Mouse (Mus musculus) liver, adult 2 months (tissue): ENCODE measurements at regions not wholly inside any gene's neighbourhood (a gene's known extent, or its start where the extent isn't known, plus 50 kb on each side); places are given as distances from the start of the nearest gene placed in this dataset.

Experiments
- DNase-seq: peaks from one replicate; pipeline ENCODE4 v3.0.0-alpha.2; 2011; ENCODE audit warnings: low read depth, low spot score; ENCODE audit errors: extremely low read depth
- H3K27ac ChIP-seq: fragments of 200-500 bp; replicated peaks from 2 replicates; pipeline ENCODE4 v1.5.1; 2012; ENCODE audit warnings: low read depth, mild to moderate bottlenecking, control low read depth, inconsistent platforms, low read length; ENCODE audit not compliant: insufficient read depth
- H3K27me3 ChIP-seq: fragments of 200-500 bp; 2 replicates; pipeline ENCODE4 v1.6.1; 2012; ENCODE audit warnings: mild to moderate bottlenecking, moderate library complexity, low read length, inconsistent platforms; ENCODE audit not compliant: control insufficient read depth, insufficient read depth
- H3K36me3 ChIP-seq: fragments of 200-500 bp; 2 replicates; pipeline ENCODE4 v1.6.1; 2012; ENCODE audit warnings: low read length, inconsistent platforms; ENCODE audit not compliant: control insufficient read depth, insufficient read depth
- H3K4me1 ChIP-seq: fragments of 200-500 bp; 2 replicates; pipeline ENCODE4 v1.6.1; 2011; ENCODE audit warnings: low read length; ENCODE audit not compliant: control insufficient read depth, insufficient read depth
- H3K4me3 ChIP-seq: fragments of 200-500 bp; 2 replicates; pipeline ENCODE4 v1.5.1; 2011; ENCODE audit warnings: low read depth, mild to moderate bottlenecking, control low read depth, low read length, moderate library complexity; ENCODE audit not compliant: insufficient read depth
- H3K79me2 ChIP-seq: fragments of 200-500 bp; 2 replicates; pipeline ENCODE4 v1.6.1; 2012; ENCODE audit warnings: inconsistent platforms, mild to moderate bottlenecking, low read length, moderate library complexity; ENCODE audit not compliant: control insufficient read depth, insufficient read depth
- H3K9ac ChIP-seq: fragments of 200-500 bp; 2 replicates; pipeline ENCODE4 v1.6.1; 2012; ENCODE audit warnings: low read depth, mild to moderate bottlenecking, control low read depth, inconsistent platforms, low read length
- CTCF ChIP-seq: fragments of 200-500 bp; IDR thresholded peaks from 2 replicates; pipeline ENCODE4 v1.5.1; 2011; ENCODE audit warnings: low read depth, low read length, control low read depth
- POLR2A ChIP-seq: fragments of 200-500 bp; IDR thresholded peaks from 2 replicates; pipeline ENCODE4 v1.6.1; 2011; ENCODE audit warnings: low read length, control low read depth; ENCODE audit not compliant: insufficient read depth; ENCODE audit errors: extremely low read depth
- WGBS: fragments of 180-500 bp; shearing (Covaris S2); methylation state at CpG from one replicate; pipeline ENCODE4 v1.1.7; 2018; 5-methylcytosine and 5-hydroxymethylcytosine counted together

DNA sequence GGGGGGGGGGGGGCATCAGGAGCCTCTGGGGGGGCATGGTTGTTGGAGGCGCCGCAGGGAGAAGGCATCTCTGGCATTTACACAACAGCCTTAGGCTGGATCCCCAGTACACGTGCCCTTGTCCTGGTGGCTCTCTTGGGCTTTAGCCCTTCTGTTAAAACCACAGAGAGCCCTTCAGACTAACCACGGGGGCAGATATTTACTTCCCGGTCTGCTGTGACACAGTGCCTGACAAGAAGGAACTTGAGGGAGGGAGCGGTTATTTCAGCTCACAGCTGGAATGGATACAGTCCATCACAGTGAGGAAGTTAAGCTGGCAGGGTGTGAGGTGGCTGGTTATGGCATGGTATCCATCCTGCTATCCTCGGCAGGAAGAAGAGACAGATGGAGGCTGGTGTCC, 71.0 kb upstream of the Gm11733 start:
- Histone ChIP-seq H3K79me2 (no peaks in the 10 kb centered on the region), H3K27me3 (peaks cover 7% of the 10 kb centered on the region; the same call in 1 of the 2 replicates), H3K4me1 (peaks cover 2% of the 10 kb centered on the region), H3K9ac (no peak overlapping the region), H3K4me3 (no peak overlapping the region), H3K36me3 (no peaks in the 10 kb centered on the region), H3K27ac (no peak overlapping the region)
- WGBS, result 25% methylated on average over 7 of the region's 7 CpGs
- TF ChIP-seq POLR2A, result no peak
- no peak for TF ChIP-seq CTCF
- DNase-seq, result no peak

DNA sequence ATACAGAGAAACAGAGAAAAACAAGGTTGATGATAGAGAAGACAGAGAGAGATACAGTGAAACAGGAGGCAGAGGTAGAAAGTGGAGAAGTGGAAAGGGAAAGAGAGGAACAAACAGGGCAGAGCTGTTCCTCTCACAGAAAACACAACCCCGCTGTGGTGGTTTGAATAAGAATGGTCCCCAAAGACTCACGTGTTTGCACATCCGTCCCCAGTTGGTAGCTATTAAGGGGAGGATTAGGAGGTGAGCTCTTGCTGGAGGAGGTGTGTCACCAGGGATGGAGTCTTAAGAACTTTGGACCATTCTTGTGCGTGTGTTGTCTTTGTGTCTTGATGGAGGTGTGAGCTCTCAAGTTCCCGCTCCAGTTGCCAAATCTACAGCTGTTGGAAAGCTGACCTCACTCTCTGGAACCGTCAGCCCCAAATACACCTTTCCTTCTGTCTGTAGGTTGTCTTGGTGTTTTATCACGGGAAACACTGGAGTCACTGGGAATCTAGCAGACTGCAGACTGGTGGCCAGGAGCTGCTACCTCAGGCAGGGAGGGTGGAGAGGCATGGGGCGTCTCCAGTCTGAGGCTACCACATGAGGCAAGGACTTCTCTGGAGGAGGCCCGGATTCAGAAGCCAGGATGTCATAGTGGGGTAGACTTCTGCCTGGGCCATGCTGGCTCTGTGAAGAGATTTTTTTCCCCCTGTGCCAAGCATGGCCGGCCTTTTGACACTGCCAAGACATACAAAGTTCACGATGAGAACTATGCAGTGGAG, 70.0 kb upstream of the Gm11733 start:
- H3K79me2 ChIP-seq, result no peaks in the 10 kb centered on the region
- no peak overlapping the region for H3K4me3 ChIP-seq
- WGBS, result 15% methylated on average over 11 of the region's 11 CpGs
- H3K9ac ChIP-seq, result no peak overlapping the region
- peaks cover 7% of the 10 kb centered on the region; the same call in 1 of the 2 replicates for H3K27me3 ChIP-seq
- H3K27ac ChIP-seq, result no peak overlapping the region
- peaks cover 2% of the 10 kb centered on the region for H3K4me1 ChIP-seq
- no peaks in the 10 kb centered on the region for H3K36me3 ChIP-seq
- no peak for DNase-seq
- TF ChIP-seq CTCF, result no peak
- no peak for TF ChIP-seq POLR2A

DNA sequence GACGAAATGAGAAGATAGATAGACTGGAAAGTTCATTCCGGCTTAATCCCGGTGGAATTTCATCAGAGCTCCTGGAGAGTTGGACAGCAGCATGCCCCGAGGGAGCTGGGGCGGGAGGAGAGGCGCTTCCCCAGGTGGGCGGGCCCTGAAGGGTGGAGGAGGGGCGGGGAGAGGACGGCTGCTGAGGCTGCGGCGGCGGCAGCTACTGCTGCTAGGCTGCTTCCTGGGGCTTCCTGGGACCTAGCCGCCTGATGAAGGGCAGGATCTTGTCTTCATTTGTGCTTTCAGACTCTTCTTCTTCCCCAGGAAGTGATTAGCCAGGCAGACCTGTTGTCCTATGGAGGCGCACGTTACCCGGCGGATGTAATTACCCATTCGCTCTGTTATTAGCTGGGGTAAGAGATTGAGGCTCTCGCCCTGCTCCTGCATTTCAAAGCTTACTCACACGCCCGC, 69.3 kb upstream of the Gm11733 start:
- H3K4me1 ChIP-seq, result peaks cover 2% of the 10 kb centered on the region
- no peaks in the 10 kb centered on the region for H3K36me3 ChIP-seq
- no peak overlapping the region for H3K27ac ChIP-seq
- H3K27me3 ChIP-seq, result peaks cover 7% of the 10 kb centered on the region; the same call in 1 of the 2 replicates
- peak; percentile 51 for DNase-seq
- TF ChIP-seq CTCF (no peak), POLR2A (no peak)
- H3K4me3 ChIP-seq, result no peak overlapping the region; the same call in 1 of the 2 replicates
- H3K9ac ChIP-seq, result no peak overlapping the region
- no peaks in the 10 kb centered on the region for H3K79me2 ChIP-seq
- under 1% methylated on average over 21 of the region's 21 CpGs for WGBS

DNA sequence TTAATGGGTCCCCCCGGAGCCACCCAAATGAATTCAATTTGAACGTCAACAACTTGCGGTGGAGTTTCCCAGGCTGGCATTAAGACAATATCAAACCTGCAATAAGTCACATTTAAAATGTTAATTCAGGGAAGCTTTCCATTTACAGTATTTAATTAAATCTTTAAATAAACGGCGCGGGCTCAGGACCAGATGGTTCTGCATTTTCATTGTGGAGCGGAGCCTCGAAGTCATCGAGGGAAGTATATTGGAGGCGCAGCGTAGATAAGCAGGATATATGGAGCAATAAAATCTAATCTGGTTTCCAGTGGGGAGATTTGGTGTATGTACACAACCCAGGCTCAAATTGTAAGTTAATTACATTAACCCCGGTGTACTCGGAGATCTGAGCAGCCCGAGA, 68.7 kb upstream of the Gm11733 start:
- no peak for TF ChIP-seq CTCF
- TF ChIP-seq POLR2A, result no peak
- no peak overlapping the region for H3K9ac ChIP-seq
- WGBS, result 10% methylated on average over 14 of the region's 14 CpGs
- DNase-seq, result no peak
- H3K4me3 ChIP-seq, result no peak overlapping the region
- H3K79me2 ChIP-seq, result no peaks in the 10 kb centered on the region
- H3K27me3 ChIP-seq, result peaks cover 2% of the 10 kb centered on the region; the same call in 1 of the 2 replicates
- H3K36me3 ChIP-seq, result no peaks in the 10 kb centered on the region
- H3K4me1 ChIP-seq, result peaks cover 2% of the 10 kb centered on the region
- no peak overlapping the region for H3K27ac ChIP-seq

DNA sequence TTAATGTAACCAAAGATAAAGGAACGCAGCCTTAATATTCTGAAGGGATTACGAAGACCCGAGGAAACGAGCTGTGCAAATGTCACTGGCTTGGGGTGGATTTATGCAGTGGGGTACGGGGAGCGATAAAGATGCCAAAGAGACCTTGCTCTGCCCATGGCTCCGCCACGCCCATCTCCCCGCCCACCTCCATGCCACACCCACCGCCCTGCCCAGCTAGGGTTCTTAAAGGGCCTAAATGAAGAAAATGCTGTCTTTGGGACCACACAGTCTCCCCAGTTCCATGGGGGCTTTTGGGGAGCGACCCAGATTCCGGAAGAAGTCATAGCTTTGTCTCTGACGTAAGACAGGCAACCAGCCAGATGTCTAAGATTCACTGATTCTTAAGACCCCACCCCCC, 68.2 kb upstream of the Gm11733 start:
- peaks cover 2% of the 10 kb centered on the region for H3K4me1 ChIP-seq
- TF ChIP-seq POLR2A, result no peak
- TF ChIP-seq CTCF, result no peak
- no peak for DNase-seq
- no peak overlapping the region for H3K9ac ChIP-seq
- no peaks in the 10 kb centered on the region for H3K36me3 ChIP-seq
- no peaks in the 10 kb centered on the region for H3K79me2 ChIP-seq
- WGBS, result 14% methylated on average over 13 of the region's 13 CpGs
- no peak overlapping the region for H3K4me3 ChIP-seq
- H3K27me3 ChIP-seq, result peaks cover 2% of the 10 kb centered on the region; the same call in 1 of the 2 replicates
- no peak overlapping the region for H3K27ac ChIP-seq

DNA sequence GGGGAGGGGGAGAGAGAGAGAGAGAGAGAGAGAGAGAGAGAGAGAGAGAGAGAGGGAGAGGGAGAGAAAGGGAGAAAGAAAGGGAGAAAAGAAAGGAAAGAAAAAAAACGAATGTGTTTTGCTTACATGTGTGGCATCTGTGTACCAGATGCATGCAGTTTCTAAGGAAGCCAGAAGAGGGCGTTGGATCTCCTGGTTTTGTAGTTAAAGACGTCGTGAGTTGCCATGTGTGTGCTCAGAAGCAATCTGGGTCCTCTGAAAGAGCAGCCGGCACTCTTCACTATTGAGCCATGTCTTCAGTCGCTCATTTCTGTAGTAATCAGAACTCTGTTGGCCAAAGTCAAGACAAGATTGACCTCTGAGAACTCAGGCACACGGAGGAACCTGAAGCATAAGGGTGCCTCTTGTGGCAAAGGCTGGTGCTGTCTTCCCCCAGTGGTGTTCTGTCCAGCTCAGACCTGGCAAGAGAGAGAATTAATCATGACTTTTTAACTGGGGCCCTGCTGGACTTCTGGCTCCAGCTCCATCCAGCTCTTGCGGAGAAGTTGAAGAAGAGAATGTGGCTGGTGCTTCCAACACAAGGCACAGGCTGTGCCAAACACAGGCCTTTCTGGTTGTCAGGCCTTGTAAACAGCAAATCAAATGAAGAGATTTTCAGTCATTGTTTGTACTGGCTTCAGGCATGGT, 67.0 kb upstream of the Gm11733 start:
- no peak overlapping the region for H3K9ac ChIP-seq
- 52% methylated on average over 8 of the region's 8 CpGs for WGBS
- H3K79me2 ChIP-seq, result no peaks in the 10 kb centered on the region
- DNase-seq, result no peak
- no peak overlapping the region for H3K27ac ChIP-seq
- H3K4me3 ChIP-seq, result no peak overlapping the region
- TF ChIP-seq POLR2A (no peak), CTCF (no peak)
- H3K27me3 ChIP-seq, result peaks cover 2% of the 10 kb centered on the region; the same call in 1 of the 2 replicates
- peaks cover 2% of the 10 kb centered on the region for H3K4me1 ChIP-seq
- no peaks in the 10 kb centered on the region for H3K36me3 ChIP-seq
